Mouse (Mus musculus) adrenal gland, adult 18-20 months (tissue): ENCODE results near the gene Rbfox3. TPM values are rescaled to one million over a fixed set of nuclear protein-coding genes. Genes with fewer than 3 reads are reported as not detected.

Experiments used
- DNase-seq, 2 experiments: peaks; one replicate each; pipeline ENCODE4 v3.0.0; 2021 to 2022; ENCODE audit warnings: low spot score in 2 of 2
- total RNA-seq, 2 experiments: library from RNA; stranded (reverse); gene quantifications; 1 replicate in 1 of 2; 2 replicates in 1 of 2; pipeline ENCODE4 v1.2.3; 2021

The Rbfox3 gene
- total RNA-seq, 2 experiments from 2014 or later, result 3.7 to 5.0 TPM

GRCm38 (mm10) chr11:118555631-118556030, 355.8 kb downstream of the Rbfox3 start:
- no peak for DNase-seq

GRCm38 (mm10) chr11:118554542-118554941, 356.9 kb downstream of the Rbfox3 start:
- no peak for DNase-seq

GRCm38 (mm10) chr11:118553926-118554325, 357.5 kb downstream of the Rbfox3 start:
- DNase-seq, result no peak

- DNase-seq, result no peak
These were observed 358.4 kb downstream of the Rbfox3 start for GRCm38 (mm10) chr11:118553001-118553400.

GRCm38 (mm10) chr11:118552478-118552877, 358.9 kb downstream of the Rbfox3 start:
- DNase-seq, result no peak

- DNase-seq, result no peak
These were observed 359.7 kb downstream of the Rbfox3 start for GRCm38 (mm10) chr11:118551705-118552104.

- no peak for DNase-seq
These were observed 360.4 kb downstream of the Rbfox3 start for GRCm38 (mm10) chr11:118550773-118551520.

- no peak for DNase-seq
These were observed 363.2 kb downstream of the Rbfox3 start for GRCm38 (mm10) chr11:118548242-118548641.

- DNase-seq, result no peak
These were observed 365.1 kb downstream of the Rbfox3 start for GRCm38 (mm10) chr11:118546269-118546668.

GRCm38 (mm10) chr11:118545690-118546089, 365.7 kb downstream of the Rbfox3 start:
- no peak for DNase-seq

GRCm38 (mm10) chr11:118544564-118544963, 366.8 kb downstream of the Rbfox3 start:
- no peak for DNase-seq

- no peak for DNase-seq
These were observed 368.5 kb downstream of the Rbfox3 start for GRCm38 (mm10) chr11:118542906-118543305.

GRCm38 (mm10) chr11:118540411-118541026, 370.9 kb downstream of the Rbfox3 start:
- no peak for DNase-seq

- no peak for DNase-seq
These were observed 373.4 kb downstream of the Rbfox3 start for GRCm38 (mm10) chr11:118538008-118538407.

- peak in 1 of 2 experiments; percentile 12 for DNase-seq
These were observed 376.9 kb downstream of the Rbfox3 start for GRCm38 (mm10) chr11:118534382-118535092.

GRCm38 (mm10) chr11:118530313-118530712, 381.1 kb downstream of the Rbfox3 start:
- DNase-seq, result no peak

GRCm38 (mm10) chr11:118528761-118529160, 382.6 kb downstream of the Rbfox3 start:
- DNase-seq, result no peak

GRCm38 (mm10) chr11:118525059-118525458, 386.3 kb downstream of the Rbfox3 start:
- DNase-seq, result no peak

- DNase-seq, result no peak
These were observed 387.8 kb downstream of the Rbfox3 start for GRCm38 (mm10) chr11:118523496-118524145.

GRCm38 (mm10) chr11:118520932-118521331, 390.5 kb downstream of the Rbfox3 start:
- no peak for DNase-seq

GRCm38 (mm10) chr11:118520251-118520650, 391.1 kb downstream of the Rbfox3 start:
- DNase-seq, result no peak
